Mouse (Mus musculus) stomach, embryonic 15.5 days (tissue): Measurements from ENCODE around the gene Acp7. TPM values are rescaled to one million over a fixed set of nuclear protein-coding genes. Genes with fewer than 3 reads are reported as not detected.

Source experiments
- microRNA-seq: library from miRNA; unstranded; fragments of <30 nt; microRNA quantifications from one replicate; pipeline ENCODE4, GENCODE M21; 2016
- polyA plus RNA-seq: library from polyadenylated mRNA; unstranded; fragments of >200 nt; fragmentation: Nextera tagmentation; extraction: Ambion mirVana; gene quantifications from 2 replicates; pipeline ENCODE4 v1.2.1, GENCODE M21; 2015

Gene Acp7
- polyA plus RNA-seq, 1 experiment from 2014 or later, result 0.08 TPM

Small RNAs within 50 kb of the gene (microRNA-seq; reads per million reads assigned to microRNA genes)
- gene Mir7049, result not detected

Other genes with a start within 250 kb of the Acp7 start
- gene Med29, start 238.6 kb downstream of the Acp7 start, polyA plus RNA-seq, result 44.8 and 47.4 TPM in 2 replicates
- 76.5 and 79.0 TPM in 2 replicates for gene Paf1, start 238.4 kb downstream of the Acp7 start, polyA plus RNA-seq
- 21.0 and 23.5 TPM in 2 replicates for gene Gmfg, start 193.9 kb downstream of the Acp7 start, polyA plus RNA-seq
- 3.0 and 3.5 TPM in 2 replicates for gene Lrfn1, start 179.4 kb downstream of the Acp7 start, polyA plus RNA-seq
- not detected in 2 replicates for gene Ifnl2, start 120.9 kb downstream of the Acp7 start, polyA plus RNA-seq
- gene Ifnl3, start 108.5 kb downstream of the Acp7 start, polyA plus RNA-seq, result not detected in 2 replicates
- 103 and 114 TPM in 2 replicates for gene Sycn, start 90.4 kb downstream of the Acp7 start, polyA plus RNA-seq
- gene Nccrp1, start 84.1 kb downstream of the Acp7 start, polyA plus RNA-seq, result 2.4 and 6.1 TPM in 2 replicates
- 18.5 and 22.1 TPM in 2 replicates for gene Samd4b, start 33.2 kb downstream of the Acp7 start, polyA plus RNA-seq
- gene Pak4, start 33.1 kb downstream of the Acp7 start, polyA plus RNA-seq, result 50.2 and 56.0 TPM in 2 replicates
- gene Fbxo27, start 61.5 kb upstream of the Acp7 start, polyA plus RNA-seq, result 4.3 and 4.8 TPM in 2 replicates
- 8.0 and 8.9 TPM in 2 replicates for gene Fbxo17, start 85.5 kb upstream of the Acp7 start, polyA plus RNA-seq
- gene Mrps12, start 110.5 kb upstream of the Acp7 start, polyA plus RNA-seq, result 138 and 143 TPM in 2 replicates
- 20.8 and 26.2 TPM in 2 replicates for gene Sars2, start 110.7 kb upstream of the Acp7 start, polyA plus RNA-seq
- 0.19 TPM in 1 of 2 replicates, not detected in the other for gene Ccer2, start 124.8 kb upstream of the Acp7 start, polyA plus RNA-seq
- 56.9 and 57.8 TPM in 2 replicates for gene Sirt2, start 135.4 kb upstream of the Acp7 start, polyA plus RNA-seq
- gene Nfkbib, start 136.2 kb upstream of the Acp7 start, polyA plus RNA-seq, result 38.7 and 40.1 TPM in 2 replicates
- gene Rinl, start 157.6 kb upstream of the Acp7 start, polyA plus RNA-seq, result 6.2 and 6.6 TPM in 2 replicates
- 239 and 240 TPM in 2 replicates for gene Hnrnpl, start 177.2 kb upstream of the Acp7 start, polyA plus RNA-seq
- 175 and 195 TPM in 2 replicates for gene Ech1, start 193.9 kb upstream of the Acp7 start, polyA plus RNA-seq
- gene Lgals4, start 202.5 kb upstream of the Acp7 start, polyA plus RNA-seq, result 340 and 467 TPM in 2 replicates
- 2.2 TPM in 2 replicates for gene Lgals7, start 232.5 kb upstream of the Acp7 start, polyA plus RNA-seq